Mouse (Mus musculus) inflammation-experienced regulatory T-cells, adult 16 weeks (primary cell): ENCODE data around the gene Pcp4l1. TPM values are rescaled to one million over a fixed set of nuclear protein-coding genes. Genes with fewer than 3 reads are reported as not detected.

Experiments
- polyA plus RNA-seq: library from polyadenylated mRNA; unstranded; fragments of 100-300 nt; shearing (Covaris generic); gene quantifications from one replicate; pipeline ENCODE4 v1.2.1, GENCODE M21; 2017

The Pcp4l1 gene
- not detected for polyA plus RNA-seq

GRCm38 (mm10) chr1:171195887-171196397 lies at the start of gene Pcp4l1:
Pcp4l1 (minus strand) TSS chr1:171196268.

GRCm38 (mm10) chr1:171234126-171234525 lies 38.1 kb upstream of the Pcp4l1 start, which contains the start of gene Fcer1g:
Fcer1g (minus strand) TSS chr1:171234365.

GRCm38 (mm10) chr1:171224857-171225256 lies 28.8 kb upstream of the Pcp4l1 start, which contains the start of gene Apoa2:
Apoa2 (plus strand) TSS chr1:171225054.

GRCm38 (mm10) chr1:171222238-171223155 lies 26.4 kb upstream of the Pcp4l1 start, which contains the start of gene Tomm40l:
Tomm40l (minus strand) TSS chr1:171222514.

GRCm38 (mm10) chr1:171213801-171214496 lies 17.9 kb upstream of the Pcp4l1 start, which contains the start of gene Nr1i3:
Nr1i3 (plus strand) TSS chr1:171213970.

GRCm38 (mm10) chr1:171149974-171150760 lies 45.9 kb downstream of the Pcp4l1 start, which contains the start of the genes Sdhc and Mpz:
Sdhc (minus strand) TSS chr1:171150603.
Mpz (plus strand) TSS chr1:171150711.

Other genes starting within 250 kb of the Pcp4l1 start
- gene Fcgr2b, start 219.7 kb downstream of the Pcp4l1 start, polyA plus RNA-seq = 1.5 TPM
- gene Fcgr4, start 177.3 kb downstream of the Pcp4l1 start, polyA plus RNA-seq = 0.85 TPM
- gene Fcgr3, start 131.3 kb downstream of the Pcp4l1 start, polyA plus RNA-seq = 2.1 TPM
- gene Cfap126, start 82.3 kb downstream of the Pcp4l1 start, polyA plus RNA-seq = 2.4 TPM
- gene Sdhc, start 45.7 kb downstream of the Pcp4l1 start, polyA plus RNA-seq = 161 TPM
- not detected for gene Mpz, start 45.6 kb downstream of the Pcp4l1 start, polyA plus RNA-seq
- gene Nr1i3, start 17.7 kb upstream of the Pcp4l1 start, polyA plus RNA-seq = 0.15 TPM
- 40.9 TPM for gene Tomm40l, start 26.2 kb upstream of the Pcp4l1 start, polyA plus RNA-seq
- 0.79 TPM for gene Apoa2, start 28.8 kb upstream of the Pcp4l1 start, polyA plus RNA-seq
- gene Fcer1g, start 38.1 kb upstream of the Pcp4l1 start, polyA plus RNA-seq = 15.8 TPM
- gene Adamts4, start 54.2 kb upstream of the Pcp4l1 start, polyA plus RNA-seq = not detected
- 200 TPM for gene Ndufs2, start 55.1 kb upstream of the Pcp4l1 start, polyA plus RNA-seq
- gene B4galt3, start 74.1 kb upstream of the Pcp4l1 start, polyA plus RNA-seq = 50.4 TPM
- gene Ppox, start 84.9 kb upstream of the Pcp4l1 start, polyA plus RNA-seq = 92.4 TPM
- 69.0 TPM for gene Usp21, start 91.7 kb upstream of the Pcp4l1 start, polyA plus RNA-seq
- 61.0 TPM for gene Ufc1, start 98.8 kb upstream of the Pcp4l1 start, polyA plus RNA-seq
- 44.3 TPM for gene Dedd, start 132.9 kb upstream of the Pcp4l1 start, polyA plus RNA-seq
- gene Nit1, start 149.4 kb upstream of the Pcp4l1 start, polyA plus RNA-seq = 57.0 TPM
- gene Pfdn2, start 149.4 kb upstream of the Pcp4l1 start, polyA plus RNA-seq = 115 TPM
- not detected for gene Klhdc9, start 164.5 kb upstream of the Pcp4l1 start, polyA plus RNA-seq
- not detected for gene Nectin4, start 173.8 kb upstream of the Pcp4l1 start, polyA plus RNA-seq
- gene Arhgap30, start 192.7 kb upstream of the Pcp4l1 start, polyA plus RNA-seq = 270 TPM
- gene Usf1, start 215.0 kb upstream of the Pcp4l1 start, polyA plus RNA-seq = 108 TPM
- gene Tstd1, start 222.6 kb upstream of the Pcp4l1 start, polyA plus RNA-seq = 3.8 TPM
- 0.52 TPM for gene F11r, start 241.3 kb upstream of the Pcp4l1 start, polyA plus RNA-seq